Mouse (Mus musculus): ENCODE data around the gene Mkrn2. TPM values are rescaled to one million over a fixed set of nuclear protein-coding genes. Genes with fewer than 3 reads are reported as not detected.

Mkrn2 gene
- polyA plus RNA-seq, 1 experiment from 2014 or later: 19.6 TPM

- 58% methylated on average over 5 of the region's 5 CpGs for WGBS
- no peak overlapping the region for H3K9ac ChIP-seq (ENCODE audit: low read depth, low read length)
- H3K9me3 ChIP-seq (ENCODE audit: control insufficient read depth, low read length): no peaks in the 10 kb centered on the region
- DNase-seq (ENCODE audit: low spot score) (no peak), ATAC-seq (ENCODE audit: low FRiP score) (no peak)
- no peaks in the 10 kb centered on the region for H3K4me1 ChIP-seq (replicated peaks; ENCODE audit: control insufficient read depth, insufficient read depth, low read length)
- H3K36me3 ChIP-seq (ENCODE audit: control insufficient read depth, insufficient read depth, low read length): no peaks in the 10 kb centered on the region
- H3K4me2 ChIP-seq (replicated peaks; ENCODE audit: low read depth, low read length): no peak overlapping the region
- no peak overlapping the region for H3K27ac ChIP-seq (ENCODE audit: low read depth, low read length)
- no peaks in the 10 kb centered on the region for H3K27me3 ChIP-seq (ENCODE audit: control insufficient read depth, insufficient read depth, low read length)
- H3K4me3 ChIP-seq (ENCODE audit: low read depth, low read length): no peak overlapping the region
Measured at GRCm38 (mm10) chr6:115650476-115651427, 49.0 kb downstream of the Mkrn2 start.

GRCm38 (mm10) chr6:115651719-115652118 is 50.0 kb downstream of the Mkrn2 start:
- Histone ChIP-seq H3K4me1 (replicated peaks; ENCODE audit: control insufficient read depth, insufficient read depth, low read length) (no peaks in the 10 kb centered on the region), H3K9me3 (ENCODE audit: control insufficient read depth, low read length) (no peaks in the 10 kb centered on the region), H3K36me3 (ENCODE audit: control insufficient read depth, insufficient read depth, low read length) (no peaks in the 10 kb centered on the region), H3K4me3 (ENCODE audit: low read depth, low read length) (no peak overlapping the region), H3K27me3 (ENCODE audit: control insufficient read depth, insufficient read depth, low read length) (no peaks in the 10 kb centered on the region), H3K4me2 (replicated peaks; ENCODE audit: low read depth, low read length) (no peak overlapping the region), H3K27ac (ENCODE audit: low read depth, low read length) (no peak overlapping the region), H3K9ac (ENCODE audit: low read depth, low read length) (no peak overlapping the region)
- no peak for DNase-seq (ENCODE audit: low spot score)
- no peak for ATAC-seq (ENCODE audit: low FRiP score)

- DNase-seq (ENCODE audit: low spot score): no peak
- Histone ChIP-seq H3K27me3 (ENCODE audit: control insufficient read depth, insufficient read depth, low read length) (no peaks in the 10 kb centered on the region), H3K9ac (ENCODE audit: low read depth, low read length) (no peak overlapping the region), H3K4me2 (replicated peaks; ENCODE audit: low read depth, low read length) (no peak overlapping the region), H3K4me3 (ENCODE audit: low read depth, low read length) (no peak overlapping the region), H3K9me3 (ENCODE audit: control insufficient read depth, low read length) (no peaks in the 10 kb centered on the region), H3K36me3 (ENCODE audit: control insufficient read depth, insufficient read depth, low read length) (no peaks in the 10 kb centered on the region), H3K4me1 (replicated peaks; ENCODE audit: control insufficient read depth, insufficient read depth, low read length) (no peaks in the 10 kb centered on the region), H3K27ac (ENCODE audit: low read depth, low read length) (no peak overlapping the region)
- no peak for ATAC-seq (ENCODE audit: low FRiP score)
- WGBS: 58% methylated on average over 2 of the region's 2 CpGs
Measured at GRCm38 (mm10) chr6:115653939-115654338, 52.2 kb downstream of the Mkrn2 start.

GRCm38 (mm10) chr6:115658802-115659201 is 57.1 kb downstream of the Mkrn2 start:
- ATAC-seq (ENCODE audit: low FRiP score): no peak
- Histone ChIP-seq H3K9ac (ENCODE audit: low read depth, low read length) (no peak overlapping the region), H3K4me2 (replicated peaks; ENCODE audit: low read depth, low read length) (no peak overlapping the region), H3K27ac (ENCODE audit: low read depth, low read length) (no peak overlapping the region), H3K4me1 (replicated peaks; ENCODE audit: control insufficient read depth, insufficient read depth, low read length) (no peaks in the 10 kb centered on the region), H3K36me3 (ENCODE audit: control insufficient read depth, insufficient read depth, low read length) (no peaks in the 10 kb centered on the region), H3K9me3 (ENCODE audit: control insufficient read depth, low read length) (no peaks in the 10 kb centered on the region), H3K27me3 (ENCODE audit: control insufficient read depth, insufficient read depth, low read length) (no peaks in the 10 kb centered on the region), H3K4me3 (ENCODE audit: low read depth, low read length) (no peak overlapping the region)
- DNase-seq (ENCODE audit: low spot score): no peak

GRCm38 (mm10) chr6:115664268-115664667 is 62.6 kb downstream of the Mkrn2 start:
- H3K27ac ChIP-seq (ENCODE audit: low read depth, low read length): no peak overlapping the region
- no peak overlapping the region for H3K4me3 ChIP-seq (ENCODE audit: low read depth, low read length)
- no peaks in the 10 kb centered on the region for H3K9me3 ChIP-seq (ENCODE audit: control insufficient read depth, low read length)
- ATAC-seq (ENCODE audit: low FRiP score) (no peak), DNase-seq (ENCODE audit: low spot score) (no peak)
- H3K4me2 ChIP-seq (replicated peaks; ENCODE audit: low read depth, low read length): no peak overlapping the region
- no peak overlapping the region for H3K9ac ChIP-seq (ENCODE audit: low read depth, low read length)
- no peaks in the 10 kb centered on the region for H3K36me3 ChIP-seq (ENCODE audit: control insufficient read depth, insufficient read depth, low read length)
- 93% methylated on average over 3 of the region's 3 CpGs for WGBS
- no peaks in the 10 kb centered on the region for H3K4me1 ChIP-seq (replicated peaks; ENCODE audit: control insufficient read depth, insufficient read depth, low read length)
- H3K27me3 ChIP-seq (ENCODE audit: control insufficient read depth, insufficient read depth, low read length): no peaks in the 10 kb centered on the region

DNA sequence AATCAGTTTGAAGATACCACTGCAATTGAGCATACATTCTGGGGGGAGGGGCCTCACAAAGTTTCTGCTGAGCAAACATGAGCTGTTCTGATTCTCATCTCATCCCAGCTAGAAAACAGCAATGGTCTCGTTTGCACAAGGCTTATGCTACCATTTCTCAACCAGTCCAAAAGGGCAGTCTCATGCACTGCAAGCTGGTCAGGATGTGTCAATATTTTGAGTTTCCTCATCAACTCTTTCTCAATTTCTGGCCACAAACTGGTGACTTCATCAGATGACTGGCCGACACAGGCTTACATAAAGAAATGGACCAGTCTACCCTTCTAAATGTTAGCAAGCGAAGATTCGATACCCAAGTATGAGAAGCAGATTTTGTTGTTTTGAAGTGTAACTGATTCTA is 64.9 kb downstream of the Mkrn2 start:
- DNase-seq (ENCODE audit: low spot score): no peak
- Histone ChIP-seq H3K9ac (ENCODE audit: low read depth, low read length) (no peak overlapping the region), H3K27ac (ENCODE audit: low read depth, low read length) (no peak overlapping the region), H3K36me3 (ENCODE audit: control insufficient read depth, insufficient read depth, low read length) (no peaks in the 10 kb centered on the region), H3K4me3 (ENCODE audit: low read depth, low read length) (no peak overlapping the region), H3K4me1 (replicated peaks; ENCODE audit: control insufficient read depth, insufficient read depth, low read length) (no peaks in the 10 kb centered on the region), H3K9me3 (ENCODE audit: control insufficient read depth, low read length) (no peaks in the 10 kb centered on the region), H3K27me3 (ENCODE audit: control insufficient read depth, insufficient read depth, low read length) (no peaks in the 10 kb centered on the region), H3K4me2 (replicated peaks; ENCODE audit: low read depth, low read length) (no peak overlapping the region)
- 88% methylated on average over 4 of the region's 4 CpGs for WGBS
- ATAC-seq (ENCODE audit: low FRiP score): no peak

Other genes with a start within 250 kb of the Mkrn2 start
- gene Pparg, start 241.0 kb upstream of the Mkrn2 start, polyA plus RNA-seq (2014; fragmentation: Nextera tagmentation; extraction: Ambion mirVana): 0.08 and 0.37 TPM in 2 replicates
- gene Tsen2, start 57.2 kb upstream of the Mkrn2 start, polyA plus RNA-seq (2014; fragmentation: Nextera tagmentation; extraction: Ambion mirVana): 29.7 and 30.6 TPM in 2 replicates
- 0.11 and 0.18 TPM in 2 replicates for gene Mkrn2os, start 9.3 kb upstream of the Mkrn2 start, polyA plus RNA-seq (2014; fragmentation: Nextera tagmentation; extraction: Ambion mirVana)
- 148 and 157 TPM in 2 replicates for gene Raf1, start 74.7 kb downstream of the Mkrn2 start, polyA plus RNA-seq (2014; fragmentation: Nextera tagmentation; extraction: Ambion mirVana)
- gene Tmem40, start 160.5 kb downstream of the Mkrn2 start, polyA plus RNA-seq (2014; fragmentation: Nextera tagmentation; extraction: Ambion mirVana): 1.9 and 2.1 TPM in 2 replicates
- 20.2 and 23.3 TPM in 2 replicates for gene Cand2, start 172.6 kb downstream of the Mkrn2 start, polyA plus RNA-seq (2014; fragmentation: Nextera tagmentation; extraction: Ambion mirVana)
- gene Rpl32, start 206.8 kb downstream of the Mkrn2 start, polyA plus RNA-seq (2014; fragmentation: Nextera tagmentation; extraction: Ambion mirVana): 1,766 and 1,778 TPM in 2 replicates
- gene Efcab12, start 236.5 kb downstream of the Mkrn2 start, polyA plus RNA-seq (2014; fragmentation: Nextera tagmentation; extraction: Ambion mirVana): 2.1 TPM in 2 replicates